Comparison of ENCODE assay signal across 20 mouse cellular contexts in genomic region chr11:9727810-9728490, GRCm38 (mm10).
"Had no signal": no experiment of that assay in that cellular context is flagged by ENCODE, and none has a peak within 500 bp of the region (broad histone marks: within the 10 kb centered on the region; RNA-seq: fewer than 3 reads in every experiment).

No protein-coding gene starts in this region.

- H3K4me3 ChIP-seq: layer of hippocampus, adult 2 months; left cerebral cortex, adult 2 months; liver, embryonic 13.5 days; midbrain, embryonic 12.5 days; midbrain, embryonic 15.5 days; neural tube, embryonic 12.5 days; neural tube, embryonic 15.5 days had no signal

- DNase-seq: kidney, postnatal 25 days; layer of hippocampus, postnatal 36 days; liver, embryonic 13.5 days; lung, embryonic 14.5 days; lung, postnatal 10 days; right cerebral cortex, adult 18-20 months; right cerebral cortex, postnatal 14 days; right cerebral cortex, postnatal 4 days; thymus, adult 2 months; thymus, postnatal 14 days; thymus, postnatal 4 days had no signal

- H3K27me3 ChIP-seq: liver, embryonic 13.5 days; midbrain, embryonic 12.5 days; midbrain, embryonic 15.5 days; neural tube, embryonic 12.5 days; neural tube, embryonic 15.5 days had no signal

- H3K4me1 ChIP-seq: liver, embryonic 13.5 days; midbrain, embryonic 12.5 days; midbrain, embryonic 15.5 days; neural tube, embryonic 12.5 days; neural tube, embryonic 15.5 days had no signal

- ATAC-seq: midbrain, embryonic 15.5 days had no signal

- H3K9me3 ChIP-seq: liver, embryonic 13.5 days; midbrain, embryonic 12.5 days; midbrain, embryonic 15.5 days; neural tube, embryonic 12.5 days; neural tube, embryonic 15.5 days had no signal

- H3K4me2 ChIP-seq: liver, embryonic 13.5 days; lung, embryonic 14.5 days; midbrain, embryonic 12.5 days; midbrain, embryonic 15.5 days; neural tube, embryonic 12.5 days; neural tube, embryonic 15.5 days had no signal

- H3K9ac ChIP-seq: liver, embryonic 13.5 days; lung, embryonic 14.5 days; midbrain, embryonic 12.5 days; midbrain, embryonic 15.5 days; neural tube, embryonic 12.5 days; neural tube, embryonic 15.5 days had no signal

- H3K36me3 ChIP-seq: liver, embryonic 13.5 days; midbrain, embryonic 12.5 days; midbrain, embryonic 15.5 days; neural tube, embryonic 12.5 days; neural tube, embryonic 15.5 days had no signal

- H3K27ac ChIP-seq: kidney, postnatal 0 days; layer of hippocampus, adult 2 months; left cerebral cortex, adult 2 months; liver, embryonic 13.5 days; macrophage; midbrain, embryonic 12.5 days; midbrain, embryonic 15.5 days; neural tube, embryonic 12.5 days; neural tube, embryonic 15.5 days; stomach, postnatal 0 days had no signal
